Mouse (Mus musculus) embryonic facial prominence, embryonic 14.5 days (tissue): Measurements from ENCODE around the gene Sbno1. TPM values are rescaled to one million over a fixed set of nuclear protein-coding genes. Genes with fewer than 3 reads are reported as not detected.
"Not testable (repeated sequence)": the region's sequence is repeated elsewhere in the genome, so short reads cannot be mapped to it uniquely, and the experiment has no call there.

Source experiments
- ATAC-seq: fragments of 200-750 bp; cut with Nextera tagmentation; 2 replicates; pipeline ENCODE4 v1.8.0; 2017; ENCODE audit warnings: low read depth, moderate number of reproducible peaks, moderate TSS enrichment
- DNase-seq: peaks from one replicate; pipeline ENCODE4 v3.0.0-alpha.2; 2015; ENCODE audit warnings: low spot score
- H3K27ac ChIP-seq: fragments of 300-500 bp; sonication (generic); replicated peaks from 2 replicates; pipeline ENCODE4 v1.5.1; 2014; ENCODE audit warnings: low read depth, mild to moderate bottlenecking, low read length, moderate library complexity
- H3K27me3 ChIP-seq: fragments of 300-500 bp; sonication (generic); replicated peaks from 2 replicates; pipeline ENCODE4 v1.6.1; 2014; ENCODE audit warnings: low read length; ENCODE audit not compliant: control insufficient read depth, insufficient read depth
- H3K36me3 ChIP-seq: fragments of 300-500 bp; sonication (generic); 2 replicates; pipeline ENCODE4 v1.6.1; 2014; ENCODE audit warnings: low read length, mixed read lengths; ENCODE audit not compliant: control insufficient read depth, insufficient read depth
- H3K4me1 ChIP-seq: fragments of 300-500 bp; sonication (generic); 2 replicates; pipeline ENCODE4 v1.6.1; 2014; ENCODE audit warnings: antibody characterized with exemption, low read length; ENCODE audit not compliant: control insufficient read depth, insufficient read depth
- H3K4me2 ChIP-seq: fragments of 300-500 bp; sonication (generic); 2 replicates; pipeline ENCODE4 v1.6.1; 2014; ENCODE audit warnings: low read depth, mild to moderate bottlenecking, low read length, moderate library complexity, mixed read lengths
- H3K4me3 ChIP-seq: fragments of 300-500 bp; sonication (generic); 2 replicates; pipeline ENCODE4 v1.5.1; 2014; ENCODE audit warnings: low read depth, mild to moderate bottlenecking, low read length
- H3K9ac ChIP-seq: fragments of 300-500 bp; sonication (generic); 2 replicates; pipeline ENCODE4 v1.6.1; 2014; ENCODE audit warnings: low read depth, mild to moderate bottlenecking, low read length, moderate library complexity, mixed read lengths
- H3K9me3 ChIP-seq: fragments of 300-500 bp; sonication (generic); 2 replicates; pipeline ENCODE4 v1.6.1; 2016; ENCODE audit warnings: low read length; ENCODE audit not compliant: control insufficient read depth
- WGBS: fragments of 180-500 bp; shearing (Covaris S2); extraction: QIAGEN DNeasy Blood & Tissue Kit; methylation state at CpG from one replicate; pipeline ENCODE4 v1.1.7; 2014; 5-methylcytosine and 5-hydroxymethylcytosine counted together
- polyA plus RNA-seq: library from polyadenylated mRNA; unstranded; fragments of >200 nt; fragmentation: Nextera tagmentation; extraction: Ambion mirVana; gene quantifications from 2 replicates; pipeline ENCODE4 v1.2.1, GENCODE M21; 2014

Gene Sbno1
- polyA plus RNA-seq, 1 experiment from 2014 or later: 62.7 TPM

DNA sequence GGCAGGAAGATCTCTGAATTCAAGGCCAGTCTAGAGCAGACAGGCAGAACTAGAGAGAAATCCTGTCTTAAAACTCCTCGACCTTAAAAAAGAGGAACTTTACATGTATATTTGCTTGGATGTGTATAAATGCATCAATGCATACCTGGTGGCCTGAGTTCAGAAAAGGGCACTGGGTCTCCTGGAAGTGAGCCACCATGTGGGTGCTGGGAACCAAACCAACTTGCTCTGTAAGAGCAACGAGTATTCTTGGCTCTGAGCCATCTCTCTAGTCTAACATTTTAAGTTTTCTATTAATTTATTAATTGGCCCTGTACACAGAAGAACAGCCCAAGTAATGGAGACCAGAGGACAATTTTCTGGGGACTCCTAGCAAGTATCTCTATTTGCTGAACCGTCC lies 59.1 kb downstream of the Sbno1 start:
- Histone ChIP-seq H3K4me1 (no peaks in the 10 kb centered on the region), H3K27me3 (no peaks in the 10 kb centered on the region), H3K9ac (no peak overlapping the region), H3K9me3 (no peaks in the 10 kb centered on the region), H3K4me3 (no peak overlapping the region), H3K36me3 (peaks cover 36% of the 10 kb centered on the region), H3K27ac (no peak overlapping the region), H3K4me2 (no peak overlapping the region)
- no peak for ATAC-seq
- WGBS: 74% methylated on average over 3 of the region's 3 CpGs
- no peak for DNase-seq

- ATAC-seq (no peak), DNase-seq (no peak)
- H3K4me3 ChIP-seq: no peak overlapping the region
- H3K27ac ChIP-seq: no peak overlapping the region
- H3K9ac ChIP-seq: no peak overlapping the region
- 98% methylated on average over 2 of the region's 2 CpGs for WGBS
- peaks cover 26% of the 10 kb centered on the region for H3K36me3 ChIP-seq
- H3K4me2 ChIP-seq: no peak overlapping the region
- H3K27me3 ChIP-seq: no peaks in the 10 kb centered on the region
- H3K9me3 ChIP-seq: no peaks in the 10 kb centered on the region
- H3K4me1 ChIP-seq: no peaks in the 10 kb centered on the region
Observed at GRCm38 (mm10) chr5:124365754-124366153, 60.0 kb downstream of the Sbno1 start.

DNA sequence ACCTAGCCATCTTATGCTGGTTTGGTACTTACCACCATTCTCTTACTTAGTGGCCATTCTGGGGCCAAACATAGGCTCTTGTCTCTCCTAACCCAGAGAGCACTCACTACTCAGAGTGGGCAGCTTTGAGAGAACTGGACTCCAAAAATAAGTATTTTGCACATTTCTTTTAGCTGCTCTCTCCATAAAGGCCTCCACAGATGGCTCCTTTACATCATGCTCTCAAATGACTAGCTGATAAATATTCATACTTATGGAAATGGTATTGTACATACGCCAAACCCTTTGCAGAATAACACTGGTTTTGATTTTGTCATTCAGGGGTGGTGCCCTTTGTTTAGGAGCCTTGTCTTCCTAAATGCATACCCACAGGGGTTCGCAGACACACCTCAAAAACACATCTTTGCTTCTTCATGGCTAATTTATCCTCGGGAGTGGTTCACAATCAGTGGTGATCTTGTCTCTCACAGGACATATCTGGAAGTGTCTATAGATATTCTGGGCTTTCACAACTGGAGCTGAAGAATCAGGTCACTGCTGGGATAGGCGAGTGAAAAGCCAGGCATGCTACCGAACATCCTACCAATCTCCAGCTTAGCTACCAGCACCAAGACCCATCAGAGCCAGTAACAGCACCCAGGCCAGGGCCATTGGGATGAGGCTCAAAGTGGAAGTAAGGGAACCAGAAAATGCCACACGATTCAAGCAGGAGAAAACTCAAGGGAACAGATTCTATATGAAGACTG lies 61.5 kb downstream of the Sbno1 start:
- no peaks in the 10 kb centered on the region for H3K4me1 ChIP-seq
- no peak overlapping the region; the same call in 1 of the 2 replicates for H3K27ac ChIP-seq
- H3K9ac ChIP-seq: no peak overlapping the region
- WGBS: 83% methylated on average over 6 of the region's 6 CpGs
- DNase-seq (no peak), ATAC-seq (no peak)
- H3K27me3 ChIP-seq: no peaks in the 10 kb centered on the region
- H3K4me2 ChIP-seq: no peak overlapping the region
- no peaks in the 10 kb centered on the region for H3K9me3 ChIP-seq
- H3K4me3 ChIP-seq: no peak overlapping the region
- H3K36me3 ChIP-seq: peaks cover 12% of the 10 kb centered on the region

DNA sequence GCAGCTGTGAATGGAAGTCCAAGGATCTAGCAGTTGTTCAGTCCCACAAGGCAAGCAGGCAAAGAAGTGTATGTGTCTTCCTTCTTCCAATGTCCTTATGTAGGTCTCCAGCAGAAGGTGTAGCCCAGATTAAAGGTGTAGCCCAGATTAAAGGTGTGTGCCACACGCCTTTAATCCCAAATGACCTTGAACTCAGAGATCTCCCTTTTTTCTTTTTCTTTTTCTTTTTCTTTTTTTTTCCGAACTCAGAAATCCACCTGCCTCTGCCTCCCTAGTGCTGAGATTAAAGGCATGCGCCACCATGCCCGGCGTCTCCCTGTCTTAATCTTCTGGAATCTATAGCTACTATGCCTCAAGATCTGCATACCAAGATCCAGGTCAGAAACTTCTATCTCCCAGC lies 62.8 kb downstream of the Sbno1 start, which contains the start of gene Cdk2ap1:
Gene Cdk2ap1, minus strand, starts transcription at position 101 of the 400 bp plus-strand sequence.
- 91% methylated on average over 5 of the region's 5 CpGs for WGBS
- not testable (repeated sequence) for H3K4me1 ChIP-seq, H3K9me3 ChIP-seq, H3K9ac ChIP-seq, H3K4me2 ChIP-seq, H3K27ac ChIP-seq, H3K36me3 ChIP-seq, H3K4me3 ChIP-seq, DNase-seq, H3K27me3 ChIP-seq, ATAC-seq

- no peaks in the 10 kb centered on the region for H3K9me3 ChIP-seq
- WGBS: 69% methylated on average over 2 of the region's 2 CpGs
- H3K4me2 ChIP-seq: no peak overlapping the region
- DNase-seq (no peak), ATAC-seq (no peak)
- H3K36me3 ChIP-seq: no peaks in the 10 kb centered on the region
- no peaks in the 10 kb centered on the region for H3K4me1 ChIP-seq
- no peak overlapping the region for H3K27ac ChIP-seq
- no peak overlapping the region for H3K9ac ChIP-seq
- H3K4me3 ChIP-seq: no peak overlapping the region
- H3K27me3 ChIP-seq: no peaks in the 10 kb centered on the region
Observed at GRCm38 (mm10) chr5:124359641-124360040, 66.2 kb downstream of the Sbno1 start.

- no peaks in the 10 kb centered on the region for H3K36me3 ChIP-seq
- DNase-seq (no peak), ATAC-seq (no peak)
- H3K4me2 ChIP-seq: no peak overlapping the region
- H3K27ac ChIP-seq: no peak overlapping the region
- H3K9me3 ChIP-seq: no peaks in the 10 kb centered on the region
- no peak overlapping the region for H3K9ac ChIP-seq
- 38% methylated on average over 3 of the region's 3 CpGs for WGBS
- H3K4me3 ChIP-seq: no peak overlapping the region
- H3K4me1 ChIP-seq: peaks cover 3% of the 10 kb centered on the region
- no peaks in the 10 kb centered on the region for H3K27me3 ChIP-seq
Observed at GRCm38 (mm10) chr5:124356695-124357094, 69.1 kb downstream of the Sbno1 start.

DNA sequence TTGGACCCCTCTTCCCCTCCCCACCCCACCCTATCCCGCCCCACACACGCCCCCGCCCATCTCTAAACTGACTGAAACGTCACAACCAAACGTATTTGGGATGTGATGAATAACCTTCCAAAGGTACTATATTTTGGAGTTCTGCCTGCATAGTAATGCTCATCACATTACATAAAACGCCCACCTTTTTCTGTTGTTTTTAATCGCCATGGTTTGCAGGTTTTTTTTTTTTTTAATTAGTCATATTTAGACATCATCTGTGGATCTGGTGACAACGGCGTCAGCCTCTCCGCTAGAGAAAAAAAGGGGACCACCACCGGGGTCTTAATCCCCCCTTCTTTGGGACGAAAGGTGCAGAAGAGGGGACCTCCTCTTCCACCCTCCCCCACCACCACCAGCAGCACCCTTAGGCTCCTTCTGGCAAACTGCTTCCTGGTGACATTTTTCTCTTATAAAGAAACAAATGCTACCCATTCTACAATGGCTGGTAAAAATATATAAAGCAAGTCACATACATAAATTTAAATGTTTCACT lies 70.3 kb downstream of the Sbno1 start:
- ATAC-seq: no peak
- peak overlapping the region; percentile 60 for H3K4me2 ChIP-seq
- WGBS: 3% methylated on average over 12 of the region's 12 CpGs
- peak overlapping the region; percentile 93 for H3K4me3 ChIP-seq
- no peaks in the 10 kb centered on the region for H3K27me3 ChIP-seq
- no peaks in the 10 kb centered on the region for H3K36me3 ChIP-seq
- no peak overlapping the region for H3K27ac ChIP-seq
- no peaks in the 10 kb centered on the region for H3K9me3 ChIP-seq
- no peak for DNase-seq
- peak overlapping the region; percentile 52; the same call in 1 of the 2 replicates for H3K9ac ChIP-seq
- peaks cover 15% of the 10 kb centered on the region for H3K4me1 ChIP-seq

- Histone ChIP-seq H3K9ac (peak overlapping the region; percentile 100), H3K4me1 (peaks cover 17% of the 10 kb centered on the region), H3K4me2 (peak overlapping the region; percentile 60), H3K4me3 (peak overlapping the region; percentile 93), H3K27ac (peak overlapping the region; percentile 99), H3K36me3 (peaks cover 2% of the 10 kb centered on the region; the same call in 1 of the 2 replicates), H3K27me3 (no peaks in the 10 kb centered on the region), H3K9me3 (no peaks in the 10 kb centered on the region)
- WGBS: under 1% methylated on average over 30 of the region's 60 CpGs
- ATAC-seq (peak; percentile 38), DNase-seq (peak; percentile 77)
Observed at GRCm38 (mm10) chr5:124354574-124355424, 71.0 kb downstream of the Sbno1 start.
